Mouse (Mus musculus) CH12.LX (cell line): ENCODE results near the gene Mief2. TPM values are rescaled to one million over a fixed set of nuclear protein-coding genes. Genes with fewer than 3 reads are reported as not detected.

ENCODE experiments used
- DNase-seq: peaks from one replicate; pipeline ENCODE4 v3.0.0-alpha.2; 2013; ENCODE audit errors: extremely low read depth
- H3K27ac ChIP-seq: 2 replicates; pipeline ENCODE4 v1.5.1; 2012; ENCODE audit warnings: low read depth, mild to moderate bottlenecking, control low read depth, moderate library complexity; ENCODE audit not compliant: insufficient read depth
- H3K27me3 ChIP-seq: replicated peaks from 2 replicates; pipeline ENCODE3; 2012; ENCODE audit warnings: inconsistent platforms
- H3K36me3 ChIP-seq, 2 experiments: replicated peaks in 1 of 2; 2 replicates each; pipeline versions ENCODE3 to v1.6.1; 2012; ENCODE audit warnings: inconsistent platforms in 1 of 2, low read length in 1 of 2, mild to moderate bottlenecking in 1 of 2, mixed read lengths in 1 of 2, moderate library complexity in 1 of 2; ENCODE audit not compliant: control insufficient read depth in 1 of 2, insufficient read depth in 1 of 2
- H3K4me1 ChIP-seq, 2 experiments: 2 replicates each; pipeline ENCODE4 v1.6.1; 2012; ENCODE audit warnings: inconsistent platforms in 1 of 2, moderate library complexity in 1 of 2; ENCODE audit not compliant: insufficient read depth in 2 of 2, control insufficient read depth in 1 of 2
- H3K4me2 ChIP-seq: 2 replicates; pipeline ENCODE4 v1.6.1; 2012; ENCODE audit warnings: low read depth, mild to moderate bottlenecking, control low read depth; ENCODE audit not compliant: poor library complexity, insufficient read depth, severe bottlenecking
- H3K4me3 ChIP-seq, 3 experiments: fragments of 150-350 bp in 1 of 3; sonication (generic) in 1 of 3; replicated peaks in 1 of 3; 2 replicates each; pipeline versions ENCODE3 to v1.5.1; 2011 to 2012; ENCODE audit warnings: low read depth in 2 of 3, low read length in 2 of 3, mild to moderate bottlenecking in 2 of 3, moderate library complexity in 2 of 3, control low read depth in 1 of 3, improper control_type of control experiment in 1 of 3, inconsistent platforms in 1 of 3, mixed read lengths in 1 of 3; ENCODE audit not compliant: poor library complexity in 1 of 3
- H3K79me2 ChIP-seq: replicated peaks from 2 replicates; pipeline ENCODE4 v1.6.1; 2012; ENCODE audit warnings: mild to moderate bottlenecking, moderate library complexity; ENCODE audit not compliant: control insufficient read depth, poor library complexity, insufficient read depth, severe bottlenecking; ENCODE audit errors: extremely low read depth
- H3K9ac ChIP-seq: 2 replicates; pipeline ENCODE4 v1.6.1; 2012; ENCODE audit warnings: low read depth, mild to moderate bottlenecking, control low read depth, moderate library complexity; ENCODE audit not compliant: insufficient read depth
- H3K9me3 ChIP-seq: replicated peaks from 2 replicates; pipeline ENCODE3; 2012; ENCODE audit warnings: low read length, inconsistent platforms, mixed read lengths
- CHD1 ChIP-seq: IDR thresholded peaks from 2 replicates; pipeline ENCODE4 v1.6.1; 2012; ENCODE audit warnings: low read depth, low read length, improper control_type of control experiment, inconsistent platforms
- CHD2 ChIP-seq: IDR thresholded peaks from 2 replicates; pipeline ENCODE4 v1.6.1; 2011; ENCODE audit warnings: low read length, improper control_type of control experiment
- CTCF ChIP-seq, 2 experiments: IDR thresholded peaks in 1 of 2; conservative IDR thresholded peaks in 1 of 2; 2 replicates each; pipeline ENCODE4 v1.5.1; 2011 to 2012; ENCODE audit warnings: low read depth in 2 of 2, low read length in 2 of 2, improper control_type of control experiment in 1 of 2, inconsistent platforms in 1 of 2, mild to moderate bottlenecking in 1 of 2, moderate library complexity in 1 of 2
- ELF1 ChIP-seq: IDR thresholded peaks from 2 replicates; pipeline ENCODE4 v1.6.1; 2014; ENCODE audit warnings: low read depth, mild to moderate bottlenecking, inconsistent platforms, low read length, improper control_type of control experiment
- EP300 ChIP-seq: IDR thresholded peaks from 2 replicates; pipeline ENCODE4 v1.6.1; 2011; ENCODE audit warnings: low read length, improper control_type of control experiment
- ETS1 ChIP-seq: conservative IDR thresholded peaks from 2 replicates; pipeline ENCODE4 v1.6.1; 2012; ENCODE audit warnings: low read depth, mild to moderate bottlenecking, inconsistent platforms, low read length, improper control_type of control experiment, moderate library complexity
- HCFC1 ChIP-seq: IDR thresholded peaks from 2 replicates; pipeline ENCODE4 v1.6.1; 2012; ENCODE audit warnings: low read depth, mild to moderate bottlenecking, inconsistent platforms, low read length, improper control_type of control experiment
- IRF4 ChIP-seq: IDR thresholded peaks from 2 replicates; pipeline ENCODE4 v1.6.1; 2014; ENCODE audit warnings: low read depth, mild to moderate bottlenecking, inconsistent platforms, low read length, improper control_type of control experiment
- JUN ChIP-seq: IDR thresholded peaks from 2 replicates; pipeline ENCODE4 v1.6.1; 2011; ENCODE audit warnings: low read depth, mild to moderate bottlenecking, low read length, improper control_type of control experiment, moderate library complexity; ENCODE audit not compliant: insufficient read depth
- JUND ChIP-seq: conservative IDR thresholded peaks from 2 replicates; pipeline ENCODE4 v1.6.1; 2011; ENCODE audit warnings: low read depth, low read length, improper control_type of control experiment
- KAT2A ChIP-seq: IDR thresholded peaks from 2 replicates; pipeline ENCODE4 v1.6.1; 2012; ENCODE audit warnings: low read length, improper control_type of control experiment, inconsistent platforms; ENCODE audit not compliant: insufficient replicate concordance
- MAZ ChIP-seq: IDR thresholded peaks from 2 replicates; pipeline ENCODE4 v1.6.1; 2012; ENCODE audit warnings: low read depth, mild to moderate bottlenecking, inconsistent platforms, low read length, improper control_type of control experiment, moderate library complexity
- MEF2A ChIP-seq: IDR thresholded peaks from 2 replicates; pipeline ENCODE4 v1.6.1; 2014; ENCODE audit warnings: low read depth, mild to moderate bottlenecking, inconsistent platforms, low read length, improper control_type of control experiment, borderline replicate concordance
- MXI1 ChIP-seq: IDR thresholded peaks from 2 replicates; pipeline ENCODE4 v1.6.1; 2011; ENCODE audit warnings: mild to moderate bottlenecking, low read depth, low read length, improper control_type of control experiment
- MYC ChIP-seq: IDR thresholded peaks from 2 replicates; pipeline ENCODE4 v1.6.1; 2011; ENCODE audit warnings: low read depth, mild to moderate bottlenecking, improper control_type of control experiment, low read length
- NELFE ChIP-seq: IDR thresholded peaks from 2 replicates; pipeline ENCODE4 v1.6.1; 2011; ENCODE audit warnings: low read depth, low read length, improper control_type of control experiment
- PAX5 ChIP-seq: IDR thresholded peaks from 2 replicates; pipeline ENCODE4 v1.6.1; 2012; ENCODE audit warnings: low read length, inconsistent platforms, mixed read lengths
- POLR2A ChIP-seq: IDR thresholded peaks from 2 replicates; pipeline ENCODE4 v1.6.1; 2011; ENCODE audit warnings: low read depth, mild to moderate bottlenecking, improper control_type of control experiment, low read length
- RAD21 ChIP-seq: IDR thresholded peaks from 2 replicates; pipeline ENCODE4 v1.6.1; 2011; ENCODE audit warnings: low read depth, mild to moderate bottlenecking, low read length, improper control_type of control experiment, moderate library complexity
- SIN3A ChIP-seq: IDR thresholded peaks from 2 replicates; pipeline ENCODE4 v1.6.1; 2012; ENCODE audit warnings: low read length, improper control_type of control experiment, inconsistent platforms
- SMC3 ChIP-seq: IDR thresholded peaks from 2 replicates; pipeline ENCODE4 v1.6.1; 2011; ENCODE audit warnings: low read depth, low read length, improper control_type of control experiment
- TBP ChIP-seq: conservative IDR thresholded peaks from 2 replicates; pipeline ENCODE4 v1.6.1; 2011; ENCODE audit warnings: low read depth, low read length, improper control_type of control experiment
- TCF12 ChIP-seq: IDR thresholded peaks from 2 replicates; pipeline ENCODE4 v1.6.1; 2014; ENCODE audit warnings: low read depth, mild to moderate bottlenecking, inconsistent platforms, low read length, improper control_type of control experiment
- USF1 ChIP-seq: IDR thresholded peaks from 2 replicates; pipeline ENCODE4 v1.6.1; 2014; ENCODE audit warnings: low read depth, mild to moderate bottlenecking, inconsistent platforms, low read length, improper control_type of control experiment
- USF2 ChIP-seq: conservative IDR thresholded peaks from 2 replicates; pipeline ENCODE4 v1.6.1; 2011; ENCODE audit warnings: low read depth, low read length, improper control_type of control experiment
- ZC3H11A ChIP-seq: IDR thresholded peaks from 2 replicates; pipeline ENCODE4 v1.6.1; 2012; ENCODE audit warnings: low read depth, mild to moderate bottlenecking, inconsistent platforms, low read length, improper control_type of control experiment
- ZMIZ1 ChIP-seq: IDR thresholded peaks from 2 replicates; pipeline ENCODE4 v1.6.1; 2012; ENCODE audit warnings: low read depth, mild to moderate bottlenecking, inconsistent platforms, low read length, improper control_type of control experiment
- ZNF384 ChIP-seq: IDR thresholded peaks from 2 replicates; pipeline ENCODE4 v1.6.1; 2012; ENCODE audit warnings: low read depth, low read length, improper control_type of control experiment, inconsistent platforms
- dilution Hi-C: fragments of 300-500 bp; cut with MboI; formaldehyde crosslinking; loops from 2 replicates; pipeline ENCODE4 v1.14.3; 2020; ENCODE audit warnings: low sequenced_read_pairs; ENCODE audit not compliant: extremely low pct_unique_long_range_greater_than_20kb, extremely low pct_ligation_motif_present
- in situ Hi-C: fragments of 300-500 bp; cut with MboI; formaldehyde crosslinking; loops from 3 replicates; pipeline ENCODE4 v1.14.3; 2019; ENCODE audit warnings: low sequenced_read_pairs, low pct_ligation_motif_present, low pct_unique_long_range_greater_than_20kb, mixed read lengths
- polyA plus RNA-seq: library from polyadenylated mRNA; unstranded; fragments of >175 nt; gene quantifications from 2 replicates; pipeline ENCODE4 v1.2.1, GENCODE M21; 2012; ENCODE audit warnings: low read depth; ENCODE audit not compliant: insufficient read length
- total RNA-seq, 2 experiments: library from RNA; depleted of rRNA; stranded (reverse); fragments of 300-350 nt in 1 of 2; fragments of >200 nt in 1 of 2; gene quantifications; 2 replicates each; pipeline ENCODE4 v1.2.3; 2012 to 2014

Gene Mief2
- total and polyA plus RNA-seq, 3 experiments = 6.8 to 12.7 (median 10.9) TPM

DNA sequence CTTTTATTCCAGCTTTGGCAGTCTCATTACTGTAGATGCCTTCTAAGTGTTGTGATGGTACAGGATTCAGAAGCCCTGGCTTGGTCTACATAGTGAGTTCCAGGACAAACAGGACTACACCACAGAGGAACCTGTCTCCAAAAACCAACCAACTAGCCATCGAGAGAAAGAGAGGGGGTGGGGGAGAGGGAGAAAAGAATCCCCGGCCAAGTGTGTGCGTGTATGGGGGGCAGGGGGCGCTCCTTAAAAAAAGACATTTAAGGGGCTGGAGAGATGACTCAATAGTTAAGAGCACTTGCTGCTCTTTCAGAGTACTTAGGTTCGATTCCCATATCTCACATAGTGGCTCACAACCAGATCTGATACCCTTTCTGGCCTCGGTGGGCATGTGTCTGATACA is 47.4 kb downstream of the Mief2 start:
- peak; percentile 15; the same call in 1 of the 2 replicates for TF ChIP-seq SMC3
- peak; percentile 41; the same call in 1 of the 2 replicates for TF ChIP-seq ELF1
- peak; percentile 72 for TF ChIP-seq CHD2
- 0 out of 2 replicates have a peak, but pooled peaks have one; percentile 17 for TF ChIP-seq TBP
- 0 out of 2 replicates have a peak, but pooled peaks have one; percentile 67 for TF ChIP-seq MAZ
- no peak for TF ChIP-seq USF2
- TF ChIP-seq SIN3A = no peak
- TF ChIP-seq NELFE = no peak
- peak in 1 of 2 experiments; percentile 41; a peak in 2 of 4 replicates for TF ChIP-seq CTCF (conservative IDR thresholded peaks at IDR 0.05 in 1 of 2, IDR thresholded peaks at IDR 0.05 in 1 of 2; ENCODE audit: low read depth in 2 of 2, low read length in 2 of 2)
- TF ChIP-seq KAT2A = 0 out of 2 replicates have a peak, but pooled peaks have one; percentile 45
- TF ChIP-seq JUN = no peak
- TF ChIP-seq TCF12 = peak; percentile 41; the same call in 1 of the 2 replicates
- peak; percentile 59 for TF ChIP-seq ZNF384
- peak; percentile 58; the same call in 1 of the 2 replicates for TF ChIP-seq IRF4
- TF ChIP-seq RAD21 = no peak
- 0 out of 2 replicates have a peak, but pooled peaks have one; percentile 14 for TF ChIP-seq ZMIZ1
- peaks cover 9 to 65% of the 10 kb centered on the region in 2 experiments for H3K4me1 ChIP-seq
- H3K4me3 ChIP-seq = peak overlapping the region; percentile 78 to 98 (median 79)
- H3K27me3 ChIP-seq = no peaks in the 10 kb centered on the region
- peaks cover 16 to 25% of the 10 kb centered on the region in 2 experiments for H3K36me3 ChIP-seq
- peak overlapping the region; percentile 89 for H3K9ac ChIP-seq
- dilution Hi-C loops (no loop called here), in situ Hi-C loops (loop anchor here (5.0 kb wide), 2 partner anchors 37 to 97 kb away; partner anchors contain the start of gene Shmt1)
- H3K79me2 ChIP-seq = peaks cover 85% of the 10 kb centered on the region
- DNase-seq = peak; percentile 52
- H3K27ac ChIP-seq = peak overlapping the region; percentile 90
- peak overlapping the region; percentile 90 for H3K4me2 ChIP-seq
- H3K9me3 ChIP-seq = no peaks in the 10 kb centered on the region

- dilution Hi-C loops (no loop called here), in situ Hi-C loops (loop anchor here (5.0 kb wide), 2 partner anchors 36 to 96 kb away; partner anchors contain the start of gene Shmt1)
- Histone ChIP-seq H3K9me3 (no peaks in the 10 kb centered on the region), H3K27me3 (no peaks in the 10 kb centered on the region), H3K9ac (peak overlapping the region; percentile 89), H3K36me3 (peaks cover 20 to 30% of the 10 kb centered on the region in 2 experiments), H3K79me2 (peaks cover 87% of the 10 kb centered on the region), H3K4me2 (peak overlapping the region; percentile 90), H3K4me1 (peaks cover 6 to 63% of the 10 kb centered on the region in 2 experiments), H3K27ac (peak overlapping the region; percentile 90), H3K4me3 (peak overlapping the region; percentile 78 to 98 (median 79))
- no peak for DNase-seq
- TF ChIP-seq USF1 (no peak), PAX5 (no peak), MYC (no peak), MXI1 (no peak; the same call in 1 of the 2 replicates), TBP (peak; percentile 9; the same call in 1 of the 2 replicates), KAT2A (no peak), ZNF384 (no peak), RAD21 (no peak), MEF2A (peak; percentile 18; the same call in 1 of the 2 replicates), POLR2A (no peak), ZMIZ1 (0 out of 2 replicates have a peak, but pooled peaks have one; percentile 2), IRF4 (0 out of 2 replicates have a peak, but pooled peaks have one; percentile 37), JUN (no peak), CHD1 (peak; percentile 94), CTCF (conservative IDR thresholded peaks at IDR 0.05 in 1 of 2, IDR thresholded peaks at IDR 0.05 in 1 of 2; ENCODE audit: low read depth in 2 of 2, low read length in 2 of 2) (peak in 1 of 2 experiments; percentile 13; a peak in 2 of 4 replicates), ETS1 (0 out of 2 replicates have a peak, but pooled peaks have one; percentile 6), HCFC1 (no peak), ZC3H11A (no peak), EP300 (peak; percentile 61; the same call in 1 of the 2 replicates), SMC3 (no peak), CHD2 (0 out of 2 replicates have a peak, but pooled peaks have one; percentile 20), NELFE (no peak), JUND (no peak)
These were observed 48.1 kb downstream of the Mief2 start for GRCm38 (mm10) chr11:60776107-60776828.
